In the genomic region with DNA sequence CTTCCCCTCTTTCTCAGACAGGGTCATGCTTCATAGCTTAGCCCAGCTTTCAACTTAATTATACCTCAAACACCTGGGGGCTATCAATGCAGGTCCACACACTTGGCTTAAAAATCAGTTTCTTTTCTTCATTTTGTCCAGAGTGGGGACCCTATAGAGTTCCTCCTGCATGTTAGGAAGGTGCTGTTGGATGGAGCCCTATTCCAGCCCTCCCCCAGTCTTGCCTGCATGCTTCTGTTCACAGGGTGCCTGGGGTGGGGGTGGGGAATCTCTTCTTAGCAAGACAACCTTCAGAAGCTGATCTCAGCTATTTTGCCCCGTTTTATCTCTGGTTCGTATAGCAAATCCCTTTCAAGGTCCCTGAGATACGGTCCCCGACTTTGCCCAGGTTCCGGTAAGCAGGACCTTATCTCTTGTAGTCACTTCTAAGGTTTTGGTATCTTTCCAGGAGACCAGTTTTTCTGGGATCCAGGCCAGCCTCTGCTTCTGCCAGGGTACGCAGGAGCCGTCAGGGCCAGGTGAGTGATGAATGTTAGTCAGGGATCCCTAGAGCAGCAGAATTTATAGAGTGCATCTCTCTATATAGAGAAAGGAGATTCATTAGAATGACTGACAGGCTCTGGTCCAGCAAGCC, we compare ENCODE assay signal across 30 mouse cellular contexts. TPM values are rescaled to one million over a fixed set of nuclear protein-coding genes. Genes with fewer than 3 reads are reported as not detected.
A peak's percentile ranks its signal among the peaks of the same experiment; 100 is the strongest.
DNase-seq lines count a peak whose midpoint lies in the region; ATAC-seq lines count a peak whose summit lies in the region.
"Had no signal": no experiment of that assay in that cellular context is flagged by ENCODE, and none has a peak within 500 bp of the region (broad histone marks: within the 10 kb centered on the region; RNA-seq: fewer than 3 reads in every experiment).

No protein-coding gene starts in this region.

- DNase-seq in cerebellum, postnatal 10 days: peak; percentile 65 to 72
- no peak for DNase-seq in cerebellum, adult 11-12 months
- no peak for DNase-seq in heart, postnatal 25 days (ENCODE audit: low spot score)
- peak; percentile 30 for DNase-seq in ovary, adult 18-20 months (ENCODE audit: low spot score)
- no peak for DNase-seq in ovary, postnatal 14 days (ENCODE audit: low spot score)
- no peak for DNase-seq in lung, adult 18-20 months
- no peak for DNase-seq in left cerebral cortex, adult 8-10 months (ENCODE audit: low spot score in 2 of 2)
- DNase-seq: spleen, adult 18-20 months; thymus, adult 18-20 months; thymus, postnatal 4 days had no signal

- no peak overlapping the region for H3K4me3 ChIP-seq in heart, embryonic 16.5 days (ENCODE audit: low read length)
- H3K4me3 ChIP-seq: embryonic facial prominence, embryonic 10.5 days; midbrain, embryonic 12.5 days had no signal

- intact Hi-C loops in heart, postnatal 25 days (cut with DNase I): no loop called here

- WGBS in heart, embryonic 16.5 days: 27% methylated on average over 7 of the region's 7 CpGs

- ATAC-seq in heart, embryonic 16.5 days (replicated peaks; ENCODE audit: extremely low read depth, insufficient read depth, low FRiP score): 0 out of 2 replicates have a peak, but pooled peaks have one; percentile 23
- ATAC-seq: activated CD4-positive, CD25-positive, alpha-beta regulatory T cell, adult 4 months; CD4-positive, CD25-positive, alpha-beta regulatory T cell, adult 4 months; Patski had no signal

- no peak overlapping the region for H3K27ac ChIP-seq in heart, embryonic 16.5 days (ENCODE audit: low read length)
- H3K27ac ChIP-seq: embryonic facial prominence, embryonic 10.5 days; liver, embryonic 14.5 days; macrophage; midbrain, embryonic 12.5 days had no signal

- H3K4me2 ChIP-seq in heart, embryonic 16.5 days (ENCODE audit: low read depth, low read length): no peak overlapping the region
- H3K4me2 ChIP-seq: midbrain, embryonic 12.5 days had no signal

- no peaks in the 10 kb centered on the region for H3K9me3 ChIP-seq in heart, embryonic 16.5 days (replicated peaks; ENCODE audit: control insufficient read depth, low read length)
- H3K9me3 ChIP-seq: midbrain, embryonic 12.5 days had no signal

- peaks cover 9% of the 10 kb centered on the region for H3K4me1 ChIP-seq in heart, embryonic 16.5 days (ENCODE audit: control insufficient read depth, insufficient read depth, low read length)
- H3K4me1 ChIP-seq: midbrain, embryonic 12.5 days had no signal

- no peaks in the 10 kb centered on the region for H3K36me3 ChIP-seq in heart, embryonic 16.5 days (ENCODE audit: control insufficient read depth, insufficient read depth)
- H3K36me3 ChIP-seq: embryonic facial prominence, embryonic 10.5 days; midbrain, embryonic 12.5 days had no signal

- H3K27me3 ChIP-seq in heart, embryonic 16.5 days (ENCODE audit: control insufficient read depth, insufficient read depth, low read length): no peaks in the 10 kb centered on the region
- H3K27me3 ChIP-seq: midbrain, embryonic 12.5 days; Patski had no signal

- H3K9ac ChIP-seq in heart, embryonic 16.5 days (ENCODE audit: low read length): no peak overlapping the region
- H3K9ac ChIP-seq: liver, embryonic 14.5 days; midbrain, embryonic 12.5 days had no signal

RNA-seq across cellular contexts. Expression of gene Arl14, which starts 40.9 kb away (rescaled TPM):
- polyA plus RNA-seq in heart, embryonic 16.5 days (2015; fragmentation: Nextera tagmentation; extraction: Ambion mirVana): not detected in 2 replicates
- not detected for total RNA-seq in heart, postnatal 25 days (2021)
- not detected for total RNA-seq in left cerebral cortex, adult 8-10 months (2022)
- total RNA-seq: common myeloid progenitor, adult 5-6 weeks; ES-E14; gastrocnemius, adult 8-10 months; granulocyte monocyte progenitor cell, adult 5-6 weeks; layer of hippocampus, postnatal 14 days; left cerebral cortex, postnatal 10 days had no signal
- polyA plus RNA-seq: activated CD4-positive, CD25-positive, alpha-beta regulatory T cell, adult 4 months; brain, embryonic 14.5 days; CD4-positive, CD25-positive, alpha-beta regulatory T cell, adult 4 months; embryonic facial prominence, embryonic 10.5 days; forebrain, embryonic 11.5 days; hindbrain, embryonic 11.5 days; kidney, embryonic 14.5 days; limb, embryonic 14.5 days; liver, embryonic 14.5 days; macrophage; midbrain, embryonic 12.5 days; neural tube, embryonic 11.5 days; Patski had no signal

RNA-seq across cellular contexts. Expression of gene Ppm1l, which starts 53.5 kb away (rescaled TPM):
- polyA plus RNA-seq in heart, embryonic 16.5 days (2015; fragmentation: Nextera tagmentation; extraction: Ambion mirVana): 8.4 and 9.9 TPM in 2 replicates
- 10 to 100 TPM; 23.6 to 24.5 TPM for total RNA-seq in heart, postnatal 25 days (2021)
- 10 to 100 TPM; 72.9 to 90.6 (median 75.8) TPM for total RNA-seq in left cerebral cortex, adult 8-10 months (2022)

Comparison
In these comparisons a context has a peak if more than half of its experiments do, and no peak if none do; other contexts are left out.
1. DNase-seq: peak in cerebellum, postnatal 10 days (2 of 2) and ovary, adult 18-20 months (single experiment); none in cerebellum, adult 11-12 months (single experiment), heart, postnatal 25 days (single experiment), ovary, postnatal 14 days (single experiment), lung, adult 18-20 months (0 of 2) and left cerebral cortex, adult 8-10 months (0 of 2).